ENCODE assay signal across 8 mouse cellular contexts in genomic region chr7:141394771-141395170, GRCm38 (mm10). TPM values are rescaled to one million over a fixed set of nuclear protein-coding genes. Genes with fewer than 3 reads are reported as not detected.
DNase-seq lines count a peak whose midpoint lies in the region; ATAC-seq and TF ChIP-seq lines count a peak whose summit lies in the region.

No protein-coding gene starts in this region.

- H3K4me1 ChIP-seq in liver, embryonic 14.5 days (replicated peaks; ENCODE audit: control insufficient read depth in 2 of 2, insufficient read depth in 2 of 2, low read length in 1 of 2), result peaks cover 30 to 41% of the 10 kb centered on the region in 2 experiments

- H3K9me3 ChIP-seq in liver, embryonic 14.5 days (ENCODE audit: control insufficient read depth, low read length), result no peaks in the 10 kb centered on the region

- WGBS in liver, embryonic 14.5 days (ENCODE audit: insufficient replicate concordance), result 6% methylated on average over 6 of the region's 6 CpGs

- no peak overlapping the region for H3K9ac ChIP-seq in liver, embryonic 14.5 days (replicated peaks)

- in situ Hi-C loops in Patski (cut with MboI; ENCODE audit: low pct_unique_long_range_greater_than_20kb), result no loop called here

- no peak overlapping the region for H3K4me3 ChIP-seq in left cerebral cortex, adult 2 months
- H3K4me3 ChIP-seq in liver, embryonic 14.5 days (ENCODE audit: insufficient read depth in 1 of 2, low read depth in 2 of 2, low read length in 2 of 2), result peak overlapping the region in 1 of 2 experiments; percentile 32; a peak in 2 of 4 replicates

- no peak for ATAC-seq in Patski
- no peak for ATAC-seq in liver, embryonic 14.5 days (ENCODE audit: insufficient read depth)

- CTCF ChIA-PET in Patski (lab: Charles Lee), result interaction anchor here (0.7 to 4.6 kb wide), 17 partner anchors 9 to 88 kb away, joined by 3 to 19 read pairs (median 7); partner anchors contain the start of genes Deaf1, Eps8l2 and Tmem80

- H3K4me2 ChIP-seq in liver, embryonic 14.5 days (ENCODE audit: low read depth), result peak overlapping the region; percentile 98

- no peaks in the 10 kb centered on the region for H3K27me3 ChIP-seq in Patski
- no peaks in the 10 kb centered on the region for H3K27me3 ChIP-seq in liver, embryonic 14.5 days (ENCODE audit: control insufficient read depth, insufficient read depth, low read length)

- POLR2A ChIA-PET in Patski (lab: Charles Lee), result interaction anchor here (0.6 to 1.5 kb wide), 3 partner anchors 14 to 273 kb away, joined by 3 to 6 read pairs (median 5); partner anchors contain the start of gene Eps8l2

- H3K27ac ChIP-seq in left cerebral cortex, adult 2 months, result no peak overlapping the region
- peak overlapping the region; percentile 99 for H3K27ac ChIP-seq in liver, embryonic 14.5 days

- TF ChIP-seq EP300 in liver, embryonic 14.5 days (IDR thresholded peaks at IDR 0.05; ENCODE audit: low read depth), result no peak

- intact Hi-C loops in left cerebral cortex, adult 2 months (cut with DNase I), result loop anchor here (5.0 kb wide), 1 partner anchor 67 kb away; the partner anchor contains the start of genes Deaf1 and Tmem80
- intact Hi-C loops in heart, postnatal 10 days (cut with DNase I), result loop anchor here (5.0 kb wide), 1 partner anchor 67 kb away; the partner anchor contains the start of genes Deaf1 and Tmem80

- TF ChIP-seq CTCF in left cerebral cortex, adult 2 months (IDR thresholded peaks at IDR 0.05), result peak; percentile 81
- TF ChIP-seq CTCF in Patski (IDR thresholded peaks at IDR 0.05), result peak; percentile 97
- TF ChIP-seq CTCF in liver, embryonic 14.5 days (IDR thresholded peaks at IDR 0.05; ENCODE audit: low read depth), result peak; percentile 98

- peaks cover 43% of the 10 kb centered on the region for H3K36me3 ChIP-seq in liver, embryonic 14.5 days (replicated peaks; ENCODE audit: control insufficient read depth, insufficient read depth, low read depth)

- peak in 1 of 2 experiments; percentile 47 for DNase-seq in left cerebral cortex, adult 2 months (ENCODE audit: extremely low spot score in 1 of 2, low spot score in 2 of 2)
- DNase-seq in left cerebral cortex, adult 11 months (ENCODE audit: low spot score), result no peak
- no peak for DNase-seq in Patski (ENCODE audit: low read depth, low spot score)
- DNase-seq in cerebellum, adult 9-10 months, result peak; percentile 67
- DNase-seq in heart, postnatal 10 days, result peak; percentile 48 to 81
- peak; percentile 71 to 81 (median 74) for DNase-seq in liver, embryonic 14.5 days (ENCODE audit: low read depth in 3 of 3, low spot score in 3 of 3)
- DNase-seq in retina, adult 2 months (ENCODE audit: low read depth, low spot score), result peak; percentile 34
- DNase-seq in frontal cortex, postnatal 36 days (ENCODE audit: low spot score in 2 of 2), result no peak

RNA-seq across cellular contexts. Expression of gene Taldo1, which starts 2.8 kb away (rescaled TPM):
- total RNA-seq in left cerebral cortex, adult 2 months (2021), result 10 to 100 TPM; 87.5 to 90.9 TPM
- polyA plus RNA-seq in Patski (2021), result 512 TPM
- total RNA-seq in heart, postnatal 10 days (2021), result 100 to 1,000 TPM; 137 to 155 TPM
- 212 and 266 TPM in 2 replicates for polyA plus RNA-seq in liver, embryonic 14.5 days (2012; rRNA removed)
- polyA plus RNA-seq in liver, embryonic 14.5 days (2014; fragmentation: Nextera tagmentation; extraction: Ambion mirVana), result 427 and 428 TPM in 2 replicates

RNA-seq across cellular contexts. Expression of gene Gatd1, which starts 19.2 kb away (rescaled TPM):
- total RNA-seq in left cerebral cortex, adult 2 months (2021), result 10 to 100 TPM; 38.9 to 46.5 TPM
- 38.7 TPM for polyA plus RNA-seq in Patski (2021)
- 10 to 100 TPM; 12.2 to 15.0 TPM for total RNA-seq in heart, postnatal 10 days (2021)
- 13.8 and 16.9 TPM in 2 replicates for polyA plus RNA-seq in liver, embryonic 14.5 days (2012; rRNA removed)
- polyA plus RNA-seq in liver, embryonic 14.5 days (2014; fragmentation: Nextera tagmentation; extraction: Ambion mirVana), result 8.7 and 10.3 TPM in 2 replicates

RNA-seq across cellular contexts. Expression of gene Cend1, which starts 34.5 kb away (rescaled TPM):
- 100 to 1,000 TPM; 279 to 288 TPM for total RNA-seq in left cerebral cortex, adult 2 months (2021)
- polyA plus RNA-seq in Patski (2021), result 0.04 TPM
- total RNA-seq in heart, postnatal 10 days (2021), result 1 to 10 TPM; 1.6 TPM
- 0.09 TPM in 1 of 2 replicates, not detected in the other for polyA plus RNA-seq in liver, embryonic 14.5 days (2012; rRNA removed)
- polyA plus RNA-seq in liver, embryonic 14.5 days (2014; fragmentation: Nextera tagmentation; extraction: Ambion mirVana), result not detected in 2 replicates

RNA-seq across cellular contexts. Expression of gene Slc25a22, which starts 42.9 kb away (rescaled TPM):
- total RNA-seq in left cerebral cortex, adult 2 months (2021), result 100 to 1,000 TPM; 253 to 262 TPM
- polyA plus RNA-seq in Patski (2021), result 20.6 TPM
- 10 to 100 TPM; 53.3 to 59.8 TPM for total RNA-seq in heart, postnatal 10 days (2021)
- polyA plus RNA-seq in liver, embryonic 14.5 days (2012; rRNA removed), result 19.6 and 23.8 TPM in 2 replicates
- 11.0 and 13.5 TPM in 2 replicates for polyA plus RNA-seq in liver, embryonic 14.5 days (2014; fragmentation: Nextera tagmentation; extraction: Ambion mirVana)

RNA-seq across cellular contexts. Expression of gene Pidd1, which starts 49.1 kb away (rescaled TPM):
- total RNA-seq in left cerebral cortex, adult 2 months (2021), result 1 to 10 TPM in 1 of 2 experiments, under 1 TPM in 1; 0.93 to 1.2 TPM
- polyA plus RNA-seq in Patski (2021), result 4.9 TPM
- 1 to 10 TPM; 2.3 to 3.5 TPM for total RNA-seq in heart, postnatal 10 days (2021)
- polyA plus RNA-seq in liver, embryonic 14.5 days (2012; rRNA removed), result 15.5 and 18.7 TPM in 2 replicates
- 6.1 and 9.4 TPM in 2 replicates for polyA plus RNA-seq in liver, embryonic 14.5 days (2014; fragmentation: Nextera tagmentation; extraction: Ambion mirVana)

Comparison
In these comparisons a context has a peak if more than half of its experiments do, and no peak if none do; other contexts are left out.
1. DNase-seq: peak in cerebellum, adult 9-10 months (single experiment), heart, postnatal 10 days (2 of 2), liver, embryonic 14.5 days (3 of 3) and retina, adult 2 months (single experiment); none in left cerebral cortex, adult 11 months (single experiment), Patski (single experiment) and frontal cortex, postnatal 36 days (0 of 2).
2. RNA of gene Cend1, which starts 34.5 kb away (total RNA-seq): 279 to 288 TPM in left cerebral cortex, adult 2 months; 1.6 TPM in heart, postnatal 10 days; every median in the first group is over 100 times any median in the second.
3. Peak in every context shown above with its lines, with median percentiles within 50 percentile points of each other: CTCF ChIP-seq.